Mouse (Mus musculus): ENCODE results near the gene Scamp1.

DNA sequence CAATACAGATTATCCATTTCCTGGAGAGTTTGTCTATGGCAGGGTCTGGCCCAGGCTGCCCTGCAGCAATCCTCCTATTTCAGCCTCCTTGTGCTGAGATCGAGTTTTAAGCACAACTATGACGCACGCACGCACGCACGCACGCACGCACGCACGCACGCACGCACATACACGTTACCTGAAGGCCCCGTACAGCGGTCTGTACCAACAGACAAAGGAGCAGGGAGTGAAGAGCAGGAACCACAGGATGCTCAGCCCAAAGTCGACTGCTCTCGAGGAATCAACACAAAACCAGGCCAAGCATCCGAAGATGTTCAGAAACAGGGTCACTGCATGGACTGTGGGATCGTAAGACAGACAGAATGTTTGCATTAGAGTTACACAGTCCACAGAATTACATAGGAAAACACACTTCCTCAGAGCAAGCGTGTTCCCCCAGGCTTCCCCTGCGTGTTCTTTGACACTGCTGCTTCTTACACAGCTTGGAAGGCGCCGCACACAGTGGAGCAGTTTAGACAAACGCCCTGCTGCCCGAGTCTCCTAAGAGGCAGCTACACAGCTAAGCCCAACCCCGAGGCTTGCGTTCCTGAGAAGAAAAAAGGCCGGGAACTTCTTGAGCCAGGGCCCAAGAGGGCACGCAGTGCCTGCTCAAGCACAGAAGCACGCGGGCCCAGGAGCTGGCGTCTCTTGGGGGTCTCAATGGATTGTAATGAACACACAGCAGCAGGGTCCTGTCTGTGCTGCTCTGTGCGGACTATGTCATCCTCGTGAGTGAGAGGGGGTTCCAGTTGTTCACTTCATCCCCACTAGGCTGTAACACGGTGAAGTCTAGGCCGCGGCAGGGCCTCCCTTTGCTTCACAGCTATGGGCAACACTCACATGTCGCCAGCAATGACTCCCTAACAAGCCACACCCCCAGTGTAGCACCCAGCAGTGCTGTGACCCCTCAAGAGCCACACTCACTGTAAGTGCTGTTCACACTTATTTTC, 60.6 kb downstream of the Scamp1 start:
- TF ChIP-seq CHD2 (IDR thresholded peaks at IDR 0.05; ENCODE audit: low read depth, low read length) (no peak), ZNF384 (IDR thresholded peaks at IDR 0.05; ENCODE audit: low read depth, low read length) (no peak), HCFC1 (IDR thresholded peaks at IDR 0.05; ENCODE audit: borderline replicate concordance, insufficient read depth, low read length) (no peak)
